Mouse (Mus musculus) kidney, postnatal 0 days (tissue): Measurements from ENCODE around the gene Timm8a2. TPM values are rescaled to one million over a fixed set of nuclear protein-coding genes. Genes with fewer than 3 reads are reported as not detected.

Experiments used
- ATAC-seq: fragments of 200-750 bp; cut with Nextera tagmentation; replicated peaks from 2 replicates; pipeline ENCODE4 v1.8.0; 2017; ENCODE audit warnings: low read depth, moderate number of reproducible peaks, moderate TSS enrichment, moderate library complexity; ENCODE audit not compliant: low FRiP score
- DNase-seq: peaks from one replicate; pipeline ENCODE4 v3.0.0-alpha.2; 2016; ENCODE audit warnings: low spot score
- H3K27ac ChIP-seq: fragments of 300-500 bp; sonication (generic); 2 replicates; pipeline ENCODE4 v1.5.1; 2014; ENCODE audit warnings: mild to moderate bottlenecking
- H3K27me3 ChIP-seq: fragments of 300-500 bp; sonication (generic); 2 replicates; pipeline ENCODE4 v1.6.1; 2014; ENCODE audit warnings: low read length, mixed read lengths; ENCODE audit not compliant: insufficient read depth
- H3K36me3 ChIP-seq: fragments of 300-500 bp; sonication (generic); 2 replicates; pipeline ENCODE4 v1.6.1; 2014; ENCODE audit warnings: low read length, mixed read lengths; ENCODE audit not compliant: insufficient read depth
- H3K4me1 ChIP-seq: fragments of 300-500 bp; sonication (generic); replicated peaks from 2 replicates; pipeline ENCODE4 v1.6.1; 2014; ENCODE audit warnings: antibody characterized with exemption, low read length, mixed read lengths; ENCODE audit not compliant: insufficient read depth
- H3K4me2 ChIP-seq: fragments of 300-500 bp; sonication (generic); 2 replicates; pipeline ENCODE4 v1.6.1; 2014; ENCODE audit warnings: mild to moderate bottlenecking, low read length, moderate library complexity, mixed read lengths
- H3K4me3 ChIP-seq: fragments of 300-500 bp; sonication (generic); replicated peaks from 2 replicates; pipeline ENCODE4 v1.5.1; 2014; ENCODE audit warnings: low read depth, low read length
- H3K9ac ChIP-seq: fragments of 300-500 bp; sonication (generic); 2 replicates; pipeline ENCODE4 v1.6.1; 2014; ENCODE audit warnings: low read depth, low read length
- H3K9me3 ChIP-seq: fragments of 300-500 bp; sonication (generic); replicated peaks from 2 replicates; pipeline ENCODE4 v1.6.1; 2016; ENCODE audit warnings: low read length, inconsistent platforms, mixed read lengths
- CTCF ChIP-seq: IDR thresholded peaks from 2 replicates; pipeline ENCODE4 v1.5.1; 2016; ENCODE audit warnings: antibody characterized with exemption, low read depth, mild to moderate bottlenecking, moderate library complexity
- WGBS: fragments of 180-500 bp; shearing (Covaris S2); extraction: QIAGEN DNeasy Blood & Tissue Kit; methylation state at CpG from one replicate; pipeline ENCODE4 v1.1.7; 2014; 5-methylcytosine and 5-hydroxymethylcytosine counted together
- polyA plus RNA-seq: library from polyadenylated mRNA; unstranded; fragments of >200 nt; fragmentation: Nextera tagmentation; extraction: Ambion mirVana; gene quantifications from 2 replicates; pipeline ENCODE4 v1.2.1, GENCODE M21; 2015

Gene Timm8a2
- polyA plus RNA-seq, 1 experiment from 2014 or later = not detected

GRCm38 (mm10) chr14:122057941-122058346 lies 23.5 kb downstream of the Timm8a2 start:
- no peak for DNase-seq
- Histone ChIP-seq H3K4me3 (no peak overlapping the region), H3K27ac (no peak overlapping the region), H3K9ac (no peak overlapping the region), H3K9me3 (no peaks in the 10 kb centered on the region), H3K4me1 (no peaks in the 10 kb centered on the region), H3K4me2 (no peak overlapping the region), H3K27me3 (no peaks in the 10 kb centered on the region), H3K36me3 (no peaks in the 10 kb centered on the region)
- WGBS = 43% methylated on average over 2 of the region's 2 CpGs
- no peak for TF ChIP-seq CTCF
- ATAC-seq = no peak

GRCm38 (mm10) chr14:122060642-122061041 lies 26.2 kb downstream of the Timm8a2 start:
- H3K9me3 ChIP-seq = no peaks in the 10 kb centered on the region
- H3K4me2 ChIP-seq = no peak overlapping the region
- peak; percentile 99 for TF ChIP-seq CTCF
- peak; percentile 89 for DNase-seq
- no peaks in the 10 kb centered on the region for H3K27me3 ChIP-seq
- peak; percentile 71 for ATAC-seq
- no peaks in the 10 kb centered on the region for H3K36me3 ChIP-seq
- no peak overlapping the region for H3K27ac ChIP-seq
- 4% methylated on average over 3 of the region's 3 CpGs for WGBS
- H3K4me3 ChIP-seq = no peak overlapping the region
- H3K9ac ChIP-seq = no peak overlapping the region
- H3K4me1 ChIP-seq = no peaks in the 10 kb centered on the region

- Histone ChIP-seq H3K36me3 (no peaks in the 10 kb centered on the region), H3K9ac (no peak overlapping the region), H3K9me3 (no peaks in the 10 kb centered on the region), H3K4me1 (no peaks in the 10 kb centered on the region), H3K27me3 (no peaks in the 10 kb centered on the region), H3K4me2 (no peak overlapping the region), H3K27ac (no peak overlapping the region), H3K4me3 (no peak overlapping the region)
- DNase-seq (no peak), ATAC-seq (no peak)
- 86% methylated on average over 6 of the region's 6 CpGs for WGBS
- no peak for TF ChIP-seq CTCF
These were observed 26.9 kb downstream of the Timm8a2 start for GRCm38 (mm10) chr14:122061376-122061775.

GRCm38 (mm10) chr14:122062411-122063090 lies 28.1 kb downstream of the Timm8a2 start:
- 84% methylated on average over 10 of the region's 10 CpGs for WGBS
- TF ChIP-seq CTCF = no peak
- no peak for ATAC-seq

GRCm38 (mm10) chr14:122063599-122063998 lies 29.1 kb downstream of the Timm8a2 start:
- Histone ChIP-seq H3K27ac (no peak overlapping the region), H3K9me3 (no peaks in the 10 kb centered on the region), H3K4me1 (no peaks in the 10 kb centered on the region), H3K9ac (no peak overlapping the region), H3K4me3 (no peak overlapping the region), H3K27me3 (no peaks in the 10 kb centered on the region), H3K36me3 (no peaks in the 10 kb centered on the region), H3K4me2 (no peak overlapping the region)
- ATAC-seq = no peak
- no peak for TF ChIP-seq CTCF
- no peak for DNase-seq
- 72% methylated on average over 5 of the region's 5 CpGs for WGBS

More at GRCm38 (mm10) chr14:122062411-122063090, 28.1 kb downstream of the Timm8a2 start:
- Histone ChIP-seq H3K27ac (no peak overlapping the region), H3K36me3 (no peaks in the 10 kb centered on the region), H3K4me3 (no peak overlapping the region), H3K4me1 (no peaks in the 10 kb centered on the region), H3K4me2 (no peak overlapping the region), H3K27me3 (no peaks in the 10 kb centered on the region), H3K9me3 (no peaks in the 10 kb centered on the region), H3K9ac (no peak overlapping the region)
- no peak for DNase-seq

- 4% methylated on average over 2 of the region's 2 CpGs for WGBS
- no peaks in the 10 kb centered on the region for H3K9me3 ChIP-seq
- H3K27ac ChIP-seq = no peak overlapping the region
- H3K27me3 ChIP-seq = no peaks in the 10 kb centered on the region
- no peak for ATAC-seq
- H3K9ac ChIP-seq = no peak overlapping the region
- H3K4me1 ChIP-seq = no peaks in the 10 kb centered on the region
- DNase-seq = peak; percentile 76
- no peak overlapping the region for H3K4me3 ChIP-seq
- peak; percentile 97 for TF ChIP-seq CTCF
- no peaks in the 10 kb centered on the region for H3K36me3 ChIP-seq
- H3K4me2 ChIP-seq = no peak overlapping the region
These were observed 30.0 kb downstream of the Timm8a2 start for GRCm38 (mm10) chr14:122064519-122064918.
